Mouse (Mus musculus) layer of hippocampus, adult 8-10 months (tissue): ENCODE measurements around the gene Tbc1d10a. TPM values are rescaled to one million over a fixed set of nuclear protein-coding genes. Genes with fewer than 3 reads are reported as not detected.
"Not testable (repeated sequence)": the region's sequence is repeated elsewhere in the genome, so short reads cannot be mapped to it uniquely, and the experiment has no call there.

Source experiments
- DNase-seq, 2 experiments: peaks; one replicate each; pipeline ENCODE4 v3.0.0; 2022; ENCODE audit warnings: low spot score in 2 of 2
- total RNA-seq, 4 experiments: library from RNA; stranded (reverse); gene quantifications; 2 replicates each; pipeline ENCODE4 v1.2.4; 2022

Gene Tbc1d10a
- total RNA-seq, 4 experiments from 2014 or later = 26.7 to 31.7 (median 28.8) TPM

GRCm38 (mm10) chr11:4183511-4183910 lies 3.1 kb upstream of the Tbc1d10a start:
- DNase-seq = no peak

- no peak for DNase-seq
Observed at GRCm38 (mm10) chr11:4184251-4184952, 2.2 kb upstream of the Tbc1d10a start.

DNA sequence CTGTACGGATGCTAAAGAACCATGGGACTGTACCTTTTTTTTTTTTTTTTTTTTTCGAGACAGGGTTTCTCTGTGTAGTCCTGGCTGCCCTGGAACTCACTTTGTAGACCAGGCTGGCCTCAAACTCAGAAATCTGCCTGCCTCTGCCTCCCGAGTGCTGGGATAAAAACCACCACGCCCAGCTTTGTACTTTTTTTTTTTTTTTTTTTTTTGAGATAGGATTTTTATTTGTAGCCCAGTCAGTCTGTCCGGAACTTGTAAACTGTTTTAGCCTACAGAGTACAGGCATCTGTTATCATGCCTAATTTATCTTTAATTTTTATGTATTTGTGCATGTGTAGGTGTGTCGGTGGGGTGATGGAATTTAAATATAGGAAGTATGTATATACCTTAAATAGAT lies 1.1 kb upstream of the Tbc1d10a start:
- DNase-seq = not testable (repeated sequence)

- no peak for DNase-seq
Observed at GRCm38 (mm10) chr11:4187318-4187700, 720 bp downstream of the Tbc1d10a start.

- DNase-seq = no peak
Observed at GRCm38 (mm10) chr11:4189182-4189581, 2.6 kb downstream of the Tbc1d10a start.

DNA sequence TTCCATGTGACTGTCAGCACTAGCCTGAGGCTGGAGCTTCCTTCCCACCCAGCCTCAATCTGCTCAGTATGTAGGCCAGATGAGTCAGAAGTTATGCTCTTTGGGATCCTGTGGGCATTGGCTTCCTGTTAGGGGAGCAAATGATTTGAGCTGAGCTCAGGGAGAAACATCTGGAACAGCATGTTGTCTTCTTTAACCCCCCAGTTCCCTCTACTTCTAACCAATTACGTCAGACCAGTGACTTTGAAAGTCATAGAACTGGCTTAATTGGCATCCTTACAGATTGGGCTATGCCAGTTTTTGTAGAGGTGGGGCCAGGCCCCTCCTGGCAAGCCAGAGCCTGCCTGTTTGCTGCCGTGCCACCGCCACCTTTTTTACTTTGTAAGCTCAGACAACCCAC lies 4.1 kb downstream of the Tbc1d10a start:
- DNase-seq = no peak

GRCm38 (mm10) chr11:4192757-4193156 lies 6.2 kb downstream of the Tbc1d10a start:
- DNase-seq = no peak

- no peak for DNase-seq
Observed at GRCm38 (mm10) chr11:4193420-4193819, 6.8 kb downstream of the Tbc1d10a start.

DNA sequence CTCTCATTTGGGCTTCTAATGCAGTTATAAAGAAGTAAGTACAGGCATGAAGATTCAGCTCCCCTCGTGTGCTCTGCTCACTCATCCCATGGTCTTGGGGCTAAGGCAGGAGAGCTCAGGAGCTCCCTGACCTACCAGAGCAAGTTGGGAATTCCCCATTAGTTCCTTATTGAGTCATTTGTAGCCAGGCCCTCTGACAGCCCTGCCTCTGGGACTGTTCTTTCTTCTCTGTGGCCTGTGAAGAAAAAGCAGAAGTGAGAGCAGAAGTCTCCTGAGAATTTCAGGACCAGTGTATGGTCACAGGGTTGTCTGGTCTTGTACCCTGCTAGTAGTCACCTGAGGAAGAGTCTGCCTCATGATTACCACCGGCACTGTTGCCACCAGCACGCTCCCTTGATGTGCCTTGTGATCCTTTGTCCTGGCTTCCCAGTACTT lies 9.0 kb downstream of the Tbc1d10a start:
- DNase-seq = no peak

- no peak for DNase-seq
Observed at GRCm38 (mm10) chr11:4196636-4197035, 10.0 kb downstream of the Tbc1d10a start.

GRCm38 (mm10) chr11:4197691-4198090 lies 11.1 kb downstream of the Tbc1d10a start:
- DNase-seq = no peak

DNA sequence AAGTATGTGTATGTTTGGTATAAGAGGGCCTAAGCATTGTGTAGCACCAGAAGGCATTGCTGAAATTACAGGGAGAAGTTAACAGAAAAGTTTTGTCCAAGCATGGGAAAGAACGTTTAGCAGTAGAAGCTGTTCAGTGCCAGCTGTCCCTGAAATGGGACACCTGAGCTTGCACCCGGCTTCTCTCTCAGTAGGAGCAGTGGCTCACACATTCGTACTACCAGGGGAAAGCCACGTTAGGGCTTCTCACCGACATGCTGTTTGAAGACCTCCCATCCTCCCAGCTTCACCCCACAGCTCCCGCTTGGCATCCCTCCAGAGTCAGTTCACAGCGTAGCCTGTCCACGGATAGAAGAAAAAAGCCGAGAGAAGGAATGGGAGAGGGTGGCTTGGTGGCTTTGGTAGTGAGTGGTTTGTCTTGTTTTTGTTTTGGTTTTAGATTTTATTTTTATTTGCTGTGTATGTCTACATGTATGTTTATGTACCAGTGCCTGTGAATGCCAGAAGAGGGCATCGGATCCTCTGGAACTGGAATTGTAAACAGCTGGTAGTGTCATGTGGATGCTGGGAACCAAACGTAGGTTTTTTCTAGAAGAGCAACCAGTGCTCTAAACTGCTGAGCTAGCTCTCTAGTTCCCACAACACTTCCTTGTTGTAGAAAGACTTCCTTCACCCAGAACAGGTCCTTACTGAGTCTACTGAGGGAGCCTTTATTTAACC lies 15.6 kb downstream of the Tbc1d10a start:
- DNase-seq = no peak

GRCm38 (mm10) chr11:4202995-4203704 lies 16.6 kb downstream of the Tbc1d10a start:
- no peak for DNase-seq

DNA sequence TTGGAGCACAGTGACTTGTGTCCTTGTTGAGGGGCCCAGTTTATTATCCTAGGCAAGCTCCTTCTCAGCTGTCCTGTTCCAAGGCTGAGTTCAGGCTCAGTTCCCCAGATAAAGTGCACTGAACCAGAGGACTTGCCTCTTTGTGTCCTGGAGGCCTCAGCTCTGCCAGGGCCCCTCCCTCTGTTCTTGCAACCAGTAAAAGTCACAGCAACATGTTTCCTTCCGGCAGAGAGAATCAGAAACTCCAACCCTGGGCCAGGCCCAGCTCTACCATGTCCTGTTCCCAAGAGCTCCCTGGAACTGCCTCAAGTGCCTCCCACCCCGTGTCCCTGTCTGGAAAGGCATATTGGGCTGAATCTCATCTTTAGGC lies 17.1 kb downstream of the Tbc1d10a start:
- no peak for DNase-seq

DNA sequence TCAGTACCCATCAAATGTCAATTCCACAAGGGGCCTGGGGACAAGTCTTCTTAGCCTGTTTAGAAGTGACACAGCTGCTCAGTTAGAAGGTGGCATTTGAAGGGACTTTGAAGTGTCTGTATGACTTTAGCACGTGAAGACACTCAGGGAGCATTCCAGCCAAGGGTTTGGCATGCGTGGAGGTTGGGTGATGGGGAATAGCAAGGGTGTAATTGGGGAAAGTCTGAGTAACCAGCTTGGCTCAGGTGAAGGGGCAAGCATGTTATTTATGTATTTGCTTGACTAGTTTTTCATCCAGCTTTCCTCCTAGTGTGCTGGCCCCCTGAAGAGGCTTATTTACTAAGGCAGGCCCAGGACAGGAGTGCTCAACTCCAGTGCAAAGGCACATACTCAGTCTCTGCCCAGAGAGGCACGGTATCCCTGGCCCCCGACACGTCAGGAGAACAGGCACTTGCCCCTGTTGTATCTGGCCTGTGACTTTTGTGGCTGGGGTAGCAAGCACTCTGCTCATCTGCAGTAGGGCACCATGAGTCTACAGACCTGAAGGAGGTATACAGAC lies 18.6 kb downstream of the Tbc1d10a start:
- DNase-seq = no peak

GRCm38 (mm10) chr11:4205951-4206350 lies 19.4 kb downstream of the Tbc1d10a start:
- DNase-seq = no peak

GRCm38 (mm10) chr11:4206563-4206962 lies 20.0 kb downstream of the Tbc1d10a start:
- DNase-seq = no peak

- no peak for DNase-seq
Observed at GRCm38 (mm10) chr11:4207655-4208054, 21.1 kb downstream of the Tbc1d10a start.

- no peak for DNase-seq
Observed at GRCm38 (mm10) chr11:4209556-4209955, 23.0 kb downstream of the Tbc1d10a start.

DNA sequence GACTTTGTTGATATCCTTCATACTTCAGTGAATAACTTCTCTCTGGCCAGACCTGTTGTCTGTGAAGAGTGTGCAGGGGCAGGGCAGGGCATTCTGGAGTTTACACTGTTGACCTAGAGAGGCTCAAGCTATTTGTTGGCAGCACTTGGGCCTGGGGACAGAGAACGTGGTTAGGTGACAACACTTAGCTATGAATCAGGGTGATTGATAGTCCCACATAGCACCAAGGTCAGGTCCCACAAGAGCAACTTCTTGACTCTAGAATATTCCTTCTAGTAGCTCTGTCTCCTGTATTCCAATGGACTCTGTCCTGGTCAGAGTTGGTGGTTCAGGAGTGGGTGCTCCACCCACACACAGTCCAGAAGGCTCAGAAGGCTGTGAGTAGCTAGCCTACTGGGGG lies 24.2 kb downstream of the Tbc1d10a start:
- no peak for DNase-seq

DNA sequence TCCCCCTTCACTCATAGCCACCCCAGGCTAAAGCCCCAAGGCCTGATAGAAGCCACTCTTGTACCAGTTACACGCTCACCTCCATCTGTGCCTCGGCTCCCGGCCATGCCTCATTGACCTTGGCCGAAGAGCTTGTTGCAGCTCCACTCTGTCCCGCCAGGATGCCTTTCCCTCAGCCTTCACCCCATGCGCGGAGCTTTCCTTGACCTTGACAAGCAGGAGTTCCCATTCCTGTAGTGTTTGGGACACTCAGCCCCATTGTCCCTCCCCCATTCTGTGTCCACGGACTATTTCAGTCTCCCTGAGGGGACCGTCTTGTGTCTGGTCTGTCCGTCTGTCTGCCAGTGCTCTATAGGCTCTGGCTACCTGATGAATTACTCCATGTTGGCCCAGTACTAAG lies 26.5 kb downstream of the Tbc1d10a start:
- DNase-seq = no peak

DNA sequence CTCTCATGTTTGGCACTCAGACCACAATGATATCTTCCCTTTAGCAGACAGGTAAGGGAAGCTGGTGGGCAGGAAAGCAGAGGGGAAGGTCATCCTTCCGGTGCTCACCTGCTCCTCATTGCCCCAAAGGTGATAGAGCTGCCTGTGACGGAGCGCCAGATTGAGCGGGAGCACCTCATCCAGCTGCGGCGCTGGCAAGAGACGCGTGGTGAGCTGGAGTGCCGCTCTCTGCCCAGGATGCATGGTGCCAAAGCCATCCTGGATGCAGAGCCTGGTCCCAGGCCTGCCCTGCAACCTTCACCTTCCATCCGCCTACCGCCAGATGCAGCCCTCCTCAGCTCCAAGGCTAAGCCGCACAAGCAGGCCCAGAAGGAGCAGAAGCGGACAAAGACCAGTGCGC lies 28.0 kb downstream of the Tbc1d10a start:
- DNase-seq = no peak
